Mouse (Mus musculus) thymus, adult 2 months (tissue): Measurements from ENCODE around the gene Serinc5. TPM values are rescaled to one million over a fixed set of nuclear protein-coding genes. Genes with fewer than 3 reads are reported as not detected.

Source experiments
- DNase-seq: peaks from one replicate; pipeline ENCODE4 v3.0.0; 2021
- H3K27ac ChIP-seq: fragments of 200-500 bp; 2 replicates; pipeline ENCODE4 v1.5.1; 2012; ENCODE audit warnings: low read length, control low read depth; ENCODE audit not compliant: control insufficient read depth, insufficient read depth
- H3K27me3 ChIP-seq: fragments of 200-500 bp; 2 replicates; pipeline ENCODE4 v1.6.1; 2012; ENCODE audit warnings: mild to moderate bottlenecking, low read length, moderate library complexity, mixed read lengths; ENCODE audit not compliant: control insufficient read depth, insufficient read depth
- H3K36me3 ChIP-seq: fragments of 200-500 bp; 2 replicates; pipeline ENCODE4 v1.6.1; 2012; ENCODE audit warnings: mild to moderate bottlenecking, low read length, moderate library complexity; ENCODE audit not compliant: control insufficient read depth, insufficient read depth
- H3K4me1 ChIP-seq: fragments of 200-500 bp; replicated peaks from 2 replicates; pipeline ENCODE4 v1.6.1; 2012; ENCODE audit warnings: low read length; ENCODE audit not compliant: control insufficient read depth, insufficient read depth
- H3K4me3 ChIP-seq: fragments of 200-500 bp; 2 replicates; pipeline ENCODE4 v1.5.1; 2012; ENCODE audit warnings: mild to moderate bottlenecking, low read length, control low read depth, moderate library complexity; ENCODE audit not compliant: control insufficient read depth, insufficient read depth
- CTCF ChIP-seq: fragments of 200-500 bp; IDR thresholded peaks from 2 replicates; pipeline ENCODE4 v1.5.1; 2012; ENCODE audit warnings: mild to moderate bottlenecking, control low read depth, low read length, moderate library complexity, borderline replicate concordance; ENCODE audit not compliant: control insufficient read depth, poor library complexity, insufficient read depth; ENCODE audit errors: extremely low read depth
- POLR2A ChIP-seq: fragments of 200-500 bp; IDR thresholded peaks from 2 replicates; pipeline ENCODE4 v1.6.1; 2012; ENCODE audit warnings: mild to moderate bottlenecking, low read length, control low read depth, moderate library complexity; ENCODE audit not compliant: control insufficient read depth, poor library complexity, insufficient read depth; ENCODE audit errors: extremely low read depth
- WGBS: fragments of 180-500 bp; shearing (Covaris S2); methylation state at CpG from one replicate; pipeline ENCODE4 v1.1.7; 2018; 5-methylcytosine and 5-hydroxymethylcytosine counted together
- polyA plus RNA-seq: library from polyadenylated mRNA; depleted of rRNA; stranded (reverse); fragments of >200 nt; gene quantifications from 2 replicates; pipeline ENCODE4 v1.2.3, GENCODE M21; 2012

The Serinc5 gene
- polyA plus RNA-seq, 1 experiment = 108 TPM

DNA sequence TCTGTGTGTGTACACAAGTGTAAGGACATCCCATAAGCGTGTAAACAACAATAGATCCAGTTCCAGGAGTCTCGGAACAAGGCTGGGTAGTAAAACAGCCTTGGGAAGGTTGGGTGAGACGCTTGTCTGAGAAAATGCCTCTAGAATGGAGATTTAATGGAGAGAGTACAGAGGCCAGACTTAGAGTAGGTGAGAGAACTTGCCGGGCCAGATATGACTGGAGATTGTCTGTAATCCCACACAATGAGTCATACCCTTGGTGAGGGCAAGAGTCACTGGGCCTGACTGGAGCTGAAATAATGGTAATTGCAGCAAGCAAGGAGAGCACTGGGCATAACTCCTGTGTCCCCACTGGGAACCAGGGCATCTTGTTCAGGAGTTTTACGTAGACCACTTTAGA, 2.2 kb downstream of the Serinc5 start:
- no peak overlapping the region for H3K4me3 ChIP-seq
- H3K4me1 ChIP-seq = peaks cover 19% of the 10 kb centered on the region
- TF ChIP-seq CTCF (no peak), POLR2A (no peak)
- no peak overlapping the region for H3K27ac ChIP-seq
- H3K36me3 ChIP-seq = no peaks in the 10 kb centered on the region
- WGBS = 97% methylated on average over 5 of the region's 5 CpGs
- no peak for DNase-seq
- no peaks in the 10 kb centered on the region for H3K27me3 ChIP-seq

DNA sequence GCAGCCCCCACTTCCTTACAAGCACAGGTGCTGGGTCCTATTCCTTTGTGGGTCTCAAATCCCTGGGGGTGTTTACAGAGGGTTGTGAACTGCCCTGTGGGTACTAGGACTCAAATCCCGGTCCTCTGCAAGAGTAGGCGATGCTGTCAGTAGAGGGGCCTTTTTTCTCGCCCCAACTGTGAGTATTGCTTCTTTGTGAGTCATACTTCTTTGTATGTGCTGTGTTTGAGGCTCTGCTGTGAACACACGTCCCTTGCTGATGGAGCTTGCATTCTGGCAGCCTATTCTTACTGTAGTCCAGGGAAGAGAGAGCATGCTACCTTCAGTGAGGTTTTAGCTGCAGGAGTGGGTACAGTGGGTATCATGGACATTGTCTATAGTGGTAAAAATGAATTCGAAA, 4.3 kb downstream of the Serinc5 start:
- Histone ChIP-seq H3K27ac (no peak overlapping the region; the same call in 1 of the 2 replicates), H3K36me3 (no peaks in the 10 kb centered on the region), H3K4me3 (no peak overlapping the region), H3K27me3 (no peaks in the 10 kb centered on the region), H3K4me1 (peaks cover 15% of the 10 kb centered on the region)
- no peak for DNase-seq
- TF ChIP-seq POLR2A (no peak), CTCF (no peak)
- 82% methylated on average over 5 of the region's 5 CpGs for WGBS

GRCm38 (mm10) chr13:92616459-92616858, 5.6 kb downstream of the Serinc5 start:
- peaks cover 15% of the 10 kb centered on the region for H3K4me1 ChIP-seq
- no peaks in the 10 kb centered on the region for H3K36me3 ChIP-seq
- no peaks in the 10 kb centered on the region for H3K27me3 ChIP-seq
- no peak for TF ChIP-seq POLR2A
- no peak overlapping the region for H3K27ac ChIP-seq
- WGBS = 95% methylated on average over 8 of the region's 8 CpGs
- H3K4me3 ChIP-seq = no peak overlapping the region
- DNase-seq = no peak

DNA sequence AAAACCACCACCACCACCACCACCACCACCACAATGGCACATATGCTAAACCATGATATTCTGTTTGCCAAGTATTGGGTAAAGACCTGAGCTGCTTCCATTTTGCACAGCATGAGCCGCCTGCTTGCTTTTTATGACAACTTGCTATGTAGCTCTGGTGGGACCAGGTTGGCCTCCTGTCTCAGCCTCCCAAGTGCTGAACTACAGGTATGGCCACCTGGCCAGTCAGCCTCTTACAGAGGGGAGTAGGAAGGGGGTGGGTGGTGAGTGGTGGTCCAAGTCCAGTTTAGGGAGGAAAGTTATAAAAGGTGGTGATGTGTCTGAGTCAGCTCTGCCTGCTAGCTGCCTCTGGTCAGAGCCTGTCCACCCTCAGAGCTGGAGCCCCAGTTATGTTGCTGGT, 15.3 kb downstream of the Serinc5 start:
- Histone ChIP-seq H3K36me3 (peaks cover 9% of the 10 kb centered on the region), H3K27me3 (no peaks in the 10 kb centered on the region), H3K27ac (no peak overlapping the region), H3K4me1 (no peaks in the 10 kb centered on the region), H3K4me3 (no peak overlapping the region)
- no peak for DNase-seq
- 100% methylated on average over 1 of the region's 1 CpGs for whole genome bisulfite sequencing
- TF ChIP-seq CTCF (no peak), POLR2A (no peak)

- TF ChIP-seq POLR2A = no peak
- no peak for TF ChIP-seq CTCF
- Histone ChIP-seq H3K27me3 (no peaks in the 10 kb centered on the region), H3K4me1 (no peaks in the 10 kb centered on the region), H3K4me3 (no peak overlapping the region), H3K36me3 (peaks cover 9% of the 10 kb centered on the region), H3K27ac (no peak overlapping the region)
- WGBS = 98% methylated on average over 5 of the region's 5 CpGs
- DNase-seq = no peak
Measured at GRCm38 (mm10) chr13:92626725-92627124, 15.8 kb downstream of the Serinc5 start.

GRCm38 (mm10) chr13:92629509-92629908, 18.6 kb downstream of the Serinc5 start:
- peaks cover 9% of the 10 kb centered on the region for H3K36me3 ChIP-seq
- TF ChIP-seq CTCF (no peak), POLR2A (no peak)
- DNase-seq = no peak
- H3K4me1 ChIP-seq = peaks cover 3% of the 10 kb centered on the region; the same call in 1 of the 2 replicates
- no peak overlapping the region for H3K4me3 ChIP-seq
- H3K27ac ChIP-seq = no peak overlapping the region
- no peaks in the 10 kb centered on the region for H3K27me3 ChIP-seq
- WGBS = 96% methylated on average over 3 of the region's 3 CpGs

- Histone ChIP-seq H3K27me3 (no peaks in the 10 kb centered on the region), H3K4me3 (no peak overlapping the region), H3K27ac (no peak overlapping the region), H3K36me3 (peaks cover 3% of the 10 kb centered on the region), H3K4me1 (peaks cover 10% of the 10 kb centered on the region)
- TF ChIP-seq CTCF = no peak
- TF ChIP-seq POLR2A = no peak
- 96% methylated on average over 4 of the region's 4 CpGs for WGBS
- no peak for DNase-seq
Measured at GRCm38 (mm10) chr13:92631450-92631849, 20.6 kb downstream of the Serinc5 start.
